Mouse (Mus musculus) ovary, postnatal 10 days (tissue): ENCODE data around the gene Cflar.
"Not testable (repeated sequence)": the region's sequence is repeated elsewhere in the genome, so short reads cannot be mapped to it uniquely, and the experiment has no call there.

ENCODE experiments used
- DNase-seq: peaks from one replicate; pipeline ENCODE4 v3.0.0; 2022; ENCODE audit warnings: low spot score

The Cflar gene

DNA sequence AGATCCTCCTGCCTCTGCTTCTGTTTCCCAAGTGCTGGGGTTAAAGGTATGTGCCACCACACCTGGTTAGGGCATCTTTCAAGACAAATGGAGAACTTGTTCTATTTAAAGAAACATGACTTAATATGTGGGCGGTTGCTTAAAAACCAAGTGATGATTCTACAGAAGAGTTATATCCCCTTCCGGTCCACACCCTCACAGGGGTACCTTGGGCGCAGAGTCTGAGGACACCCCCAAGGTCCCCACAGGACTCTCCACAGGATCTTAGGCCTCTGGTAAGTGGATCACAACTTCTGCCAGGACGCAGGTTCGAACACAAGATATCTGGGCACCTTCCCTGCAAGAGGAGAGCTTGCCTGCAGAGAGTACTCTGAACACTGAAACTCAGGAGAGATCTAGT lies 64.1 kb downstream of the Cflar start:
- no peak for DNase-seq

DNA sequence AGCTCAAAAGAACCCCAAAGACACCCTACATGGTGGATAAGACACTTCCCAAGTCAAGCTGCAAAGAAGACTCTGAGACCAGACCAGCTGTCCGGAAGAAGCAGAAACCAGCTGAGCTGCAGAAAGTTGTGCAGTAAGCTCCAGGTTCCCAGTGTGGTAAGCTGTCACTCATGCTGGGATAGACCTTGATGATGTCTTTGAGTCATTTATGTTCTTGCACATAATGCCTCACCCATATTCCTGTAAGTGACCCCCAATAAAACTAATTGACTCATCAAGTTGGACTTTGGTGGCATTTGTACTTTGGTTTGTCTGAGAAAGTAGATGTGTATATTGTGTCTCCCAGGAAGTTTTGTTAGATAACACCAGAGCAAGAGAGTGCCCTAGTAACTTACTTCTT lies 66.3 kb downstream of the Cflar start:
- DNase-seq, result no peak

DNA sequence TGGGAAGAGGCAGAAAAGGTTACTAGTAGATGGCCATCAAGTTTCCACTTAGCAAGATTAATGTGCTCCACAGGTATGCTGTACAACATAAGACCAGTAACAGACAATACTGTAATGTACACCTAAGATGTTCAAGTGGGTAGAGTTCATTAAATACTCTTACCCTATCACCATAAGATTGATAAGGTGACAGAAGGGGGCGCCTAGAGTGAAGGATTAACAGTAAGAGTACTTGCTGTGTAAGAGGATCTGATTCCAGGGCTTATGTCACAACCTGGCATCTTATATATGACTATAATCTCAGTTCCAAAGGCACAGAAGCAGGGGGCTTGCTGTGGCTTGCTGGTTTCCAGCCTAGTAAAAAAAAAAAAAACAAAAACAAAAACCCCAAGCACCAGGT lies 66.9 kb downstream of the Cflar start:
- no peak for DNase-seq

DNA sequence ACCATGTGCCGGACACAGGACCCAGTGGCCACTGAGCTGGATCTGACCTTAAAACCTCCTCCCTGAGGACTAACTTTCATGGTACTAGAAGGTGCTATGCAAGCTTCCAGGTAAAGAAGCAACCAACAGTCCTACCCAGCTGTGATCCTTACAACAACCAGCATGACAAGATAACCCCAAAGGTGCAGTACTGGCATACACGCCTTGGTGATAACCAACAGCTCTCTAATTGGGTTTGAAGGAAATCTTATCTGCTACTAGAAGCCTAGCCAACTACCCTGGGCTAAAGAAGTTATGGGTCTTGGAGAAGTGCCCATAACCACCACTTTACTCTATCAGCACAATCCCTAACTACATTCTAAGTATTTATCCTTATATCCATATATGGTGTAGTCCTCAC lies 75.0 kb downstream of the Cflar start:
- no peak for DNase-seq

GRCm38 (mm10) chr1:58788410-58788809 lies 77.1 kb downstream of the Cflar start:
- no peak for DNase-seq

DNA sequence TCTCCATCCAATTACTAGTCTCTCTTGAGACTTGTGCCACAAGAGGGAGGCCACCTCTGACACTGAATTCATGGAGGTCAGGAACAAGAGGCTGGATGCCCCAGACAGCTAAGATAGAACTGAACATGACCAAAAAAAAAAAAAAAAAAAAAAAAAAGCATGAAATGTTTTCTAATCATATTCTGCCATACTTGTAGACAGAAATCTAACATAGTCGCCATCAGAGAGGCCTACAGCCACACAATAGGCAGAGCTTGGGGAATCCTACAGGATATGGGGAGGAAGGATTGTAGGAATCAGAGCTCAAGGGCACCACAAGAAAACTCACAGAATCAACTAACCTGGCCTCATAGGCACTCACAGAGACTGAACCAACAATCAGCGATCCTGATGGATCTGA lies 83.4 kb downstream of the Cflar start:
- no peak for DNase-seq

DNA sequence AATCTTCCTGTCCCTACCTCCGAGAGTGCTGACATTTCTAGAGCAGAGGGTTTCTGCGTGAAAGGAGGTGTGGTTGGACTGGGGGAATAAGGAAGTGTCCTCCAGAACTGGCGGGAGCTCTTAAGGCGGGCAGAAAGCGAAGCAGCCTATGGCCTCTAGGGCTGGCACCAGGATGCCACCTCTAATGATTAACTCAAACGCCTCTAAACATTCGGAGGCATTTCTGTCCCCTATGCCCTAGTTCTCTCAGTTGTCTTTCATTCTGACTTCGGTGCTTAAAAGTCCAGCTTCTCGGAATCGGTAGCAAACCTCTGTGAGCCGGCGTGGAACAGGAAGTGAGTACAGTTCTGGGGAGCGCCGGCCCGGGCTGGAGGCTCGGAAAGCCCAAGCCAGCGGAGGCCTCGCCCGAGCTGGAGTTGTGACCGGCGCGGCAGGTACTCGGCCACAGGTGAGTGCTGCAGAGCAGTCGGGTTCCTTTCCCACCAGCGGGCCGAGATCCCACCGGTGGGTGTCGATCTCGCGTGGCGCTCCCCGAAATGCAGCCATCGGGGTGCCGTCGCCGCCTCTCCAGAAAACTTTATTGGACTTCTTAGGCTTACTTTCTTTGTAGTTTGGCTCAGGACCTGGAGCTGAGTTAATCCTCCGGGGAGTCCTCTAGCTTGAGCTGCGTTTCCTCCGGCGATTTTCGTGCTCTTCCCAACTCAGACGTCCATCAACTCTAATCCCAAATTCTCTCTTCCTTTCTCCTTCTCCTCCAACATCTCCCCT lies 84.2 kb downstream of the Cflar start, which contains the start of gene Casp8:
TSS of gene Casp8 (plus strand) at position 84 of the 768 bp plus-strand sequence.
- peak; percentile 18 for DNase-seq

- DNase-seq, result no peak
Observed at GRCm38 (mm10) chr1:58796059-58796363, 84.7 kb downstream of the Cflar start.

GRCm38 (mm10) chr1:58796853-58797252 lies 85.5 kb downstream of the Cflar start:
- DNase-seq, result no peak

GRCm38 (mm10) chr1:58797370-58797769 lies 86.1 kb downstream of the Cflar start:
- DNase-seq, result no peak

- DNase-seq, result no peak
Observed at GRCm38 (mm10) chr1:58798911-58799310, 87.6 kb downstream of the Cflar start.

- not testable (repeated sequence) for DNase-seq
Observed at GRCm38 (mm10) chr1:58800644-58801043, 89.3 kb downstream of the Cflar start.

GRCm38 (mm10) chr1:58801558-58802285 lies 90.4 kb downstream of the Cflar start:
- DNase-seq, result no peak

DNA sequence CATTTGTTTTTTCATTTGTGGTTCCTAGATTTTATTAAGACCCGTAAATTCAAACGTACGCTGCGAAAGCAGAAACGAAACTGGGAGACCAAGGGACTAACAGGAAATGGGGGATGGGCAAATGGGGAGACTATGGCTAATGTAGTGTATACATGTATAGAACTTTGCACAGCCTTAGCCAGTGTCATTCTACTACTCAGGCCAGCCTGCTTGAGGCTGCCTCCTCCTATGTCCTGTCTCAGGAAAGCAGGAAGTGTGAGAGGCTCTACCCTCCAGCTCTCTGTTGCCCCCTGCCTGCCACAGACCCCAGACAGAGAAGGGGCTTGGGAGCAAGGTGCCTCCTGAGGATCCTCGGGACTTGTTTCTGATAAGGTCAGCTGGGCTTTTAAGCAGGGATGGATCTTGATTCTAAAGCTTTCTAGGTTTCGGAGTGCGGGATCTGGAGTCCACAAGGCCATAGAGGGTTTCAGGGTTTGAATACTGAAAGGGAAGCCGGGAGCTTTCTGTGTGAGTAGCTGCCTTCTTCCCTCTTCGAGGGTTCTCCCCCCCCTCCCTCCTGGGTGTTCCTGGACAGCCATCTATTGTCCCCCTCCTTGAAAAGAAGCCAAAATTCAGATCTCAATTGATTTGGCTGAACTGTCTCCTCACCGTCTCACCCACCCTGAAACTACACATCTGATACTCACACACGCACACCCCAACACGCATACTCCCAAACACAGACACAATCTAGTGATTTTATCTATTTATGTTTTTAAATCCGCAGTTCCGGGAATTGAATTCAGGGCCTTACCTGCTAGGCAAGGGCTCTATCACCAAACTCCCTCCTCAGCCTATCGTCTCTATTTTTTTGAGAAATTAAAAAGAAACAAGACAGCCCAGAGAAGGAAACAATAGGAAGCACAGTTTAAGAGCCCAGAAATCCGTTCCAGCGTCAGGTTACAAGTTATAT lies 91.3 kb downstream of the Cflar start:
- no peak for DNase-seq

- DNase-seq, result no peak
Observed at GRCm38 (mm10) chr1:58803531-58803930, 92.2 kb downstream of the Cflar start.

GRCm38 (mm10) chr1:58806651-58807050 lies 95.3 kb downstream of the Cflar start:
- DNase-seq, result no peak
